Mouse (Mus musculus) liver, embryonic 14.5 days (tissue): Measurements from ENCODE around the gene Btc. TPM values are rescaled to one million over a fixed set of nuclear protein-coding genes. Genes with fewer than 3 reads are reported as not detected.

Source experiments
- ATAC-seq: fragments of 200-750 bp; cut with Nextera tagmentation; 2 replicates; pipeline ENCODE4 v1.8.0; 2017; ENCODE audit warnings: moderate number of reproducible peaks, mild to moderate bottlenecking, moderate library complexity; ENCODE audit not compliant: insufficient read depth
- DNase-seq, 3 experiments: peaks; one replicate each; pipeline ENCODE4 v3.0.0-alpha.2; 2012 to 2013; ENCODE audit warnings: low read depth in 3 of 3, low spot score in 3 of 3
- H3K27ac ChIP-seq: fragments of 300-500 bp; sonication (generic); 2 replicates; pipeline ENCODE4 v1.5.1; 2014; ENCODE audit warnings: moderate library complexity, mild to moderate bottlenecking, control low read depth, inconsistent platforms
- H3K27me3 ChIP-seq: fragments of 300-500 bp; sonication (generic); 2 replicates; pipeline ENCODE4 v1.6.1; 2014; ENCODE audit warnings: mild to moderate bottlenecking, low read length, moderate library complexity; ENCODE audit not compliant: control insufficient read depth, insufficient read depth
- H3K36me3 ChIP-seq: fragments of 300-500 bp; sonication (generic); replicated peaks from 2 replicates; pipeline ENCODE4 v1.6.1; 2014; ENCODE audit warnings: low read depth; ENCODE audit not compliant: control insufficient read depth, insufficient read depth
- H3K4me1 ChIP-seq, 2 experiments: fragments of 200-500 bp in 1 of 2; fragments of 300-500 bp in 1 of 2; sonication (generic) in 1 of 2; replicated peaks; 2 replicates each; pipeline ENCODE4 v1.6.1; 2012 to 2014; ENCODE audit warnings: antibody characterized with exemption in 1 of 2, inconsistent platforms in 1 of 2, low read length in 1 of 2; ENCODE audit not compliant: control insufficient read depth in 2 of 2, insufficient read depth in 2 of 2
- H3K4me2 ChIP-seq: fragments of 300-500 bp; sonication (generic); 2 replicates; pipeline ENCODE4 v1.6.1; 2014; ENCODE audit warnings: low read depth, mild to moderate bottlenecking, control low read depth, moderate library complexity
- H3K4me3 ChIP-seq, 2 experiments: fragments of 200-500 bp in 1 of 2; fragments of 300-500 bp in 1 of 2; sonication (generic) in 1 of 2; 2 replicates each; pipeline ENCODE4 v1.5.1; 2012 to 2014; ENCODE audit warnings: low read depth in 2 of 2, low read length in 2 of 2, mild to moderate bottlenecking in 2 of 2, control low read depth in 1 of 2, inconsistent platforms in 1 of 2, moderate library complexity in 1 of 2; ENCODE audit not compliant: insufficient read depth in 1 of 2
- H3K9ac ChIP-seq: fragments of 300-500 bp; sonication (generic); replicated peaks from 2 replicates; pipeline ENCODE4 v1.6.1; 2014; ENCODE audit warnings: mild to moderate bottlenecking, control low read depth, moderate library complexity
- H3K9me3 ChIP-seq: fragments of 300-500 bp; sonication (generic); 2 replicates; pipeline ENCODE4 v1.6.1; 2016; ENCODE audit warnings: low read length, mixed read lengths; ENCODE audit not compliant: control insufficient read depth
- CTCF ChIP-seq: IDR thresholded peaks from 2 replicates; pipeline ENCODE4 v1.5.1; 2016; ENCODE audit warnings: antibody characterized with exemption, low read depth, control low read depth
- EP300 ChIP-seq: IDR thresholded peaks from 2 replicates; pipeline ENCODE4 v1.6.1; 2016; ENCODE audit warnings: antibody characterized with exemption, low read depth
- WGBS: fragments of 180-500 bp; shearing (Covaris S2); extraction: QIAGEN DNeasy Blood & Tissue Kit; methylation state at CpG from one replicate; pipeline ENCODE4 v1.1.7; 2014; ENCODE audit not compliant: insufficient replicate concordance; 5-methylcytosine and 5-hydroxymethylcytosine counted together
- polyA plus RNA-seq, 2 experiments: library from polyadenylated mRNA; depleted of rRNA in 1 of 2; stranded (reverse) in 1 of 2; unstranded in 1 of 2; fragments of >200 nt; fragmentation: Nextera tagmentation in 1 of 2; extraction: Ambion mirVana in 1 of 2; gene quantifications; 2 replicates each; pipeline versions ENCODE4 v1.2.1 to v1.2.3; 2012 to 2014

Gene Btc
- polyA plus RNA-seq, 2 experiments = 0.23 to 0.38 TPM

GRCm38 (mm10) chr5:91321840-91322239 is 81.0 kb downstream of the Btc start:
- ATAC-seq = no peak
- no peak overlapping the region for H3K27ac ChIP-seq
- H3K4me2 ChIP-seq = no peak overlapping the region
- H3K9me3 ChIP-seq = no peaks in the 10 kb centered on the region
- H3K4me3 ChIP-seq = no peak overlapping the region
- H3K4me1 ChIP-seq = no peaks in the 10 kb centered on the region
- TF ChIP-seq CTCF (no peak), EP300 (no peak)
- 49% methylated on average over 1 of the region's 1 CpGs for WGBS
- H3K27me3 ChIP-seq = no peaks in the 10 kb centered on the region
- no peak overlapping the region for H3K9ac ChIP-seq
- no peaks in the 10 kb centered on the region for H3K36me3 ChIP-seq
- DNase-seq = no peak

GRCm38 (mm10) chr5:91320348-91320747 is 82.4 kb downstream of the Btc start:
- no peaks in the 10 kb centered on the region for H3K36me3 ChIP-seq
- no peaks in the 10 kb centered on the region for H3K4me1 ChIP-seq
- DNase-seq = no peak
- TF ChIP-seq CTCF = no peak
- no peak for TF ChIP-seq EP300
- no peak for ATAC-seq
- 38% methylated on average over 4 of the region's 4 CpGs for WGBS
- no peaks in the 10 kb centered on the region for H3K9me3 ChIP-seq
- no peak overlapping the region for H3K9ac ChIP-seq
- H3K4me2 ChIP-seq = no peak overlapping the region
- H3K27me3 ChIP-seq = no peaks in the 10 kb centered on the region
- H3K4me3 ChIP-seq = no peak overlapping the region
- H3K27ac ChIP-seq = no peak overlapping the region

GRCm38 (mm10) chr5:91313971-91314370 is 88.8 kb downstream of the Btc start:
- Histone ChIP-seq H3K27me3 (no peaks in the 10 kb centered on the region), H3K36me3 (no peaks in the 10 kb centered on the region), H3K4me2 (no peak overlapping the region), H3K9me3 (no peaks in the 10 kb centered on the region), H3K27ac (no peak overlapping the region), H3K4me1 (no peaks in the 10 kb centered on the region), H3K9ac (no peak overlapping the region), H3K4me3 (no peak overlapping the region)
- ATAC-seq (no peak), DNase-seq (no peak)
- TF ChIP-seq CTCF (no peak), EP300 (no peak)
- 72% methylated on average over 4 of the region's 4 CpGs for WGBS

GRCm38 (mm10) chr5:91311767-91312166 is 91.0 kb downstream of the Btc start:
- Histone ChIP-seq H3K4me1 (no peaks in the 10 kb centered on the region), H3K4me3 (no peak overlapping the region), H3K36me3 (no peaks in the 10 kb centered on the region), H3K4me2 (no peak overlapping the region), H3K9me3 (no peaks in the 10 kb centered on the region), H3K27ac (no peak overlapping the region), H3K9ac (no peak overlapping the region), H3K27me3 (no peaks in the 10 kb centered on the region)
- no peak for DNase-seq
- whole genome bisulfite sequencing = 30% methylated on average over 4 of the region's 4 CpGs
- TF ChIP-seq EP300 = no peak
- no peak for TF ChIP-seq CTCF
- ATAC-seq = no peak

- Histone ChIP-seq H3K27me3 (no peaks in the 10 kb centered on the region), H3K4me1 (no peaks in the 10 kb centered on the region), H3K9me3 (no peaks in the 10 kb centered on the region), H3K9ac (no peak overlapping the region), H3K4me3 (no peak overlapping the region), H3K27ac (no peak overlapping the region), H3K36me3 (no peaks in the 10 kb centered on the region), H3K4me2 (no peak overlapping the region)
- 51% methylated on average over 7 of the region's 7 CpGs for WGBS
- no peak for ATAC-seq
- DNase-seq = no peak
- TF ChIP-seq CTCF = no peak
- no peak for TF ChIP-seq EP300
These were observed 94.2 kb downstream of the Btc start for GRCm38 (mm10) chr5:91308576-91308975.
